Mouse (Mus musculus): ENCODE measurements around the gene Thy1.
A peak's percentile ranks its signal among the peaks of the same experiment; 100 is the strongest.

Thy1 gene

GRCm38 (mm10) chr9:44082266-44082665 is 39.1 kb downstream of the Thy1 start:
- DNase-seq (ENCODE audit: low spot score in 2 of 2) = no peak

GRCm38 (mm10) chr9:44083392-44084121 is 40.4 kb downstream of the Thy1 start:
- peak in 1 of 2 experiments; percentile 18 for DNase-seq (ENCODE audit: low spot score in 2 of 2)

GRCm38 (mm10) chr9:44084236-44084635 is 41.1 kb downstream of the Thy1 start:
- DNase-seq (ENCODE audit: low spot score in 2 of 2) = no peak

GRCm38 (mm10) chr9:44084659-44085229 is 41.6 kb downstream of the Thy1 start:
- DNase-seq (ENCODE audit: low spot score in 2 of 2) = peak; percentile 80 to 90

- DNase-seq (ENCODE audit: low spot score in 2 of 2) = no peak
Observed at GRCm38 (mm10) chr9:44085276-44085675, 42.1 kb downstream of the Thy1 start.

GRCm38 (mm10) chr9:44085741-44086665 is 42.8 kb downstream of the Thy1 start:
- no peak for DNase-seq (ENCODE audit: low spot score in 2 of 2)

- DNase-seq (ENCODE audit: low spot score in 2 of 2) = peak in 1 of 2 experiments; percentile 12
Observed at GRCm38 (mm10) chr9:44086960-44087359, 43.8 kb downstream of the Thy1 start.

GRCm38 (mm10) chr9:44087761-44088455 is 44.7 kb downstream of the Thy1 start:
- peak in 1 of 2 experiments; percentile 32 for DNase-seq (ENCODE audit: low spot score in 2 of 2)

- DNase-seq (ENCODE audit: low spot score in 2 of 2) = no peak
Observed at GRCm38 (mm10) chr9:44088877-44089608, 45.9 kb downstream of the Thy1 start.

- DNase-seq (ENCODE audit: low spot score in 2 of 2) = peak; percentile 54 to 79
Observed at GRCm38 (mm10) chr9:44093612-44094503, 50.7 kb downstream of the Thy1 start.

GRCm38 (mm10) chr9:44094737-44095136 is 51.6 kb downstream of the Thy1 start:
- peak in 1 of 2 experiments; percentile 15 for DNase-seq (ENCODE audit: low spot score in 2 of 2)

GRCm38 (mm10) chr9:44095781-44096180 is 52.6 kb downstream of the Thy1 start:
- DNase-seq (ENCODE audit: low spot score in 2 of 2) = no peak

GRCm38 (mm10) chr9:44096536-44096935 is 53.4 kb downstream of the Thy1 start:
- no peak for DNase-seq (ENCODE audit: low spot score in 2 of 2)

Data from spleen, postnatal 10 days (tissue).